Mouse (Mus musculus) thymus, adult 18-20 months (tissue): Measurements from ENCODE around the gene Prox1.

ENCODE experiments used
- DNase-seq, 2 experiments: peaks; one replicate each; pipeline ENCODE4 v3.0.0; 2022; ENCODE audit warnings: mixed read lengths in 2 of 2

The Prox1 gene

GRCm38 (mm10) chr1:190172979-190173461 lies 2.5 kb upstream of the Prox1 start:
- no peak for DNase-seq

DNA sequence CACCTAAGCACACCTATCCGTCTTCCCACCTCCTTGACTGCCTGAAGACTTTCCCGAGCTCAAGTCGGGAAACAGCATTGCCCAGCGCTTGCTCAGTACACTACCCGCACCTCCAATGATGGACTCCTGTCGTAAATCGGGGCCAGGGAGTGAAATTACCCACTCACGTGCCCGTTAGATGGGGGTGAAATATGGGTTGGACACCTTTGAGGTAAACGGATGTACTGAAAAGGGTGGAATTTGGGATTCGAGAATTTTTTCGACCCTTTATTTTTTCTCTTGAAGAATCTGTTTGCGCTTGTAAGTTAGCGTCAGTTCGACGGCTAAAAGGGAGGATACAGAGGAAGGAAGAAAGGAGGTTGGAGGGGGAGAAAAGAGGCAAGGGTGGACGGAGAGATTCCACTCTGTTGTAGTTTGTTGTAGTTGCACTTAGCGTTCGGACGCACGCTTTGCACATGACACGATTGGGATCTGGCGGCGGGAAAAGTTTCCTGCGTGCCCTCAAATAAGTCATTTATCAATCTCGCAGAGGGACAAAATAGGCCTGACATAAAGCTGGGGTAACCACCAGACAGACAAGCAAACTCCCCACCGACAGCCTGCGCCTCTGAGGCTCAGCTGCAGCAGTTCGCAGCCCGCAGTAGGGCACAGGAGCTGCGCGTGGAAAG lies 1.9 kb upstream of the Prox1 start:
- no peak for DNase-seq

DNA sequence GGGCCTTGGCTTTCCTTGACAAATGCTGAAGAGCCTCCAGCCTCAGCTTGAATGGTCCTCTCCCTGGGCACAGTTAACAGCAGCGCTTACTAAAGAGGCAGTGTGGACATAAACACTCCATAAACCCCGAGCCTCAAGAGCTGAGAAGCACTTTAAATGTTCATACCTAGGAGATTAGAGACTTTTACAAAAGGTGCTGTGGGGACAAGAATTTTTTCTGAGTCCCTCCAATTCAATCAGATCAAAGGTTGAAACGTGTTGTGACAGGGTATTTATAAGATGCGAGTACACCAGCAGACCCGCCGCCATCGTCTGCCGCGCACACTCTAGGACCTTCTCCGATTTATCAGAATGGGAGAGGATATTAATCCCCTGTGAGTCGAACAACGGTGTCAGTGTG lies 1.2 kb upstream of the Prox1 start:
- DNase-seq: no peak

DNA sequence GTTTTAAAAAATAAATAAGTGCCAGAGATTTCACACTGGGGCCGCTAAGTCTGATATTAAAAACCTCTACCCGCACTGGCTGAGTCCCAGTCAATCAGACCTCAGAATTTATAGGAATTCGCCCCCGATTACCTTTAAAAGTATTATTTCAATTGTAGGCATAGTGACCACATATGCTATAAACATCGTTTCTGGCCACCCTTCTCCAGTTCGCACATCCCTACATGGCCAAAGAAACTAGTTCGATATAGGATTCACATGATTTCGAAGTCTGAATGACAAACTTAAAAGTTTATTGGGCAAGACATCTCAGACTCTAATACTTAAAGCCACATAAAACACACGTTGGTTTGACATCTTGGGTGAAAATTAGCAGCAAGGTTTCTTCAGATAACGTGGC lies 827 bp upstream of the Prox1 start:
- no peak for DNase-seq

GRCm38 (mm10) chr1:190170819-190171216 lies 304 bp upstream of the Prox1 start:
- DNase-seq: no peak

DNA sequence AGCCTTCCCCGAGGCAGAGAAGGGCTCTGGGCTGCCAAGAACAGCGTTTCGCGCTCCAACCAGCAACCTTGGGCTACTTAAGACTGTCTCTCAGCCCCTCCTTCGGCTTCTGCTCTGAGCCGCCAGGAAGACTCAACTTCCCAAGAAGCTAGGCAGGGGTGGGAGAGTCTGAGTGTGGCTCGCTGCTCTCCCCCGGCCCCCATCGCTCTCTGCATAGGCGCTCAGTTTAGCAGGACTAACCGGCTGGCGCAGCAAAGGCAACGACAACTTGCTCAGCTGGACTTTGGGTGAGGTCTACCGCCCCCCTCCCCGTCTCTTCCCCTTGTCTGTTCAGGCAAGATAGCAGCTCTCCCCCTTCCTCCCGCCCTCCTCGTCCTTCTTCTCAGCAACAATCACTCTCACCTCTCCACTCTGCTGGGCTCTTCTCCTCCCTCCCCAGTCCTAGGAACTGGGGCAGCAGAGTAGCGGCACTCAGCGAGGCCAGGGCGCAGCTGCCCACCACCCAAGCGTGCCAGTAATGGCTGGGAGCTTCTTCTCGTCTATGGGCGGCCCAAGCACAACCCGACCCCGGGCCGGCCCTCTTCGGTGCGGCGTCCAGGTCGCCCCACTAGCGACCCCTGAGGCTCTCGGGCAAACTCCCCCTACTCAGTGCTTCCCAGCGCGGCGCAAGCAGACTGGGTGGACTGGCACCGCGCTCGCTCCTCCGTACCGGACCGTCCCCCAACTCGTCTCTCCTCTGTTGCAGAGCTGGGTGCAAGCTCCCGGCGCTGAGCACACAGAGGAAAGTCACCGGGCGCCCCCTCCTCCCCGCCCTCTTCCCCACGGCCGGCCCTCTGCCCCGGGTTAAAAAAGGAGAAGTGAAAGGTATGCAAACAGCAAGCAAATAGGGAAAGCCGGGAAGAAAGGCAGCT lies 1.5 kb downstream of the Prox1 start:
- no peak for DNase-seq

DNA sequence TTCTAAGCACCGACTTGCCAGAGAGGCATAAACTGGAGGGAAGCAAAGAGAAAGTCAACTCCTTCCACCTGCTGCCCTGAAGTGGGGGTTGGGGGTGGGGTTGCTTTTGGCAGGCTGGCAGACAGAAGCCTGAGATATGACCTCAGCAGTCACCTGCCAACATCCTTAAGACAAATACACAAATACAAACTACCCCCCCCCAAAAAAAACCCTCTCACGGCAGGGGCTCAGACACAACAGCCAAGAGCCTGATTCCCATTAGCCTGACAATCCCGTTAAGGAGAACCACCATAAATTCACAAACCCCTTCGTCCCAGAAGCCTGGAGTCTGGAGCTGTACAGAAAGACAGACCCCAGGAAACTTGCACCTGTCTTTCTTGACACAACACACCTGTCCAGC lies 2.4 kb downstream of the Prox1 start:
- no peak for DNase-seq

DNA sequence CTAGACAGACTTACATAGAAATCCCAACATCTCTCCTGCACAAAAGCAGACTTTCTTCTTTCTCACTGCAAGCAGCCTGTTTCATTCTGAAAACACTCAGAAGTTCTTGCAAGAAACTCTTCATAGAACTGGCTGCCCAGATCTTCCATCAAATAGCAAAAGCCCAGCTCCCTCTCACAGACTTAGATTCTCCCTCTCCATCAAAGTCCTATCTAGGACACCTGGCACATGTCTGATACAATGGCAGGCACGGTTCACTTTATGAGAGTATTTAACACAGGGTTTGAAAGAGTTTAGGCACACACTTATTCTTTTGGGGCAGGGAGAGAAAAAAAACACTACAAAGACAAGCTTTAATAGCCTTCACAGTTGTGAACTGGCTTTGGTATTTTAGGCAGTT lies 2.9 kb downstream of the Prox1 start:
- no peak for DNase-seq

GRCm38 (mm10) chr1:190165511-190165910 lies 5.0 kb downstream of the Prox1 start:
- DNase-seq: no peak

DNA sequence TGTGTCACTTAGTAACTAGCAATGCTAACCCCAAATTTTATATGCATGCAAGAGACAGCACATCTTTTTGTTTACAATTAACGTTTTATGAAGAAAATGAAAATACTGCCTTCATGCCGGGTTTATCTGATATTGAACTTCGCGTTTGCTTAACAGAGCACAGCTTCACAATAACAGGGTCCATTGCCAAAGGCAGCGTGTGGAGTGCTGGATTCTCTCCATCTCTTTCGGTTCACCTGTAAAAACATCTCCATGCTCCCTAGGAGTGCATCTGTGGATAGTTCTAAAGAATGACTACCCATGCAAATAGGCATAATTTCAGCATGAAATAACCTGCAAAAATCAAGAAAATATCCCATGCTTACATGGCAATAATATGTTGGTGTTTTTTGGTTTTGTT lies 7.0 kb downstream of the Prox1 start:
- DNase-seq: no peak

DNA sequence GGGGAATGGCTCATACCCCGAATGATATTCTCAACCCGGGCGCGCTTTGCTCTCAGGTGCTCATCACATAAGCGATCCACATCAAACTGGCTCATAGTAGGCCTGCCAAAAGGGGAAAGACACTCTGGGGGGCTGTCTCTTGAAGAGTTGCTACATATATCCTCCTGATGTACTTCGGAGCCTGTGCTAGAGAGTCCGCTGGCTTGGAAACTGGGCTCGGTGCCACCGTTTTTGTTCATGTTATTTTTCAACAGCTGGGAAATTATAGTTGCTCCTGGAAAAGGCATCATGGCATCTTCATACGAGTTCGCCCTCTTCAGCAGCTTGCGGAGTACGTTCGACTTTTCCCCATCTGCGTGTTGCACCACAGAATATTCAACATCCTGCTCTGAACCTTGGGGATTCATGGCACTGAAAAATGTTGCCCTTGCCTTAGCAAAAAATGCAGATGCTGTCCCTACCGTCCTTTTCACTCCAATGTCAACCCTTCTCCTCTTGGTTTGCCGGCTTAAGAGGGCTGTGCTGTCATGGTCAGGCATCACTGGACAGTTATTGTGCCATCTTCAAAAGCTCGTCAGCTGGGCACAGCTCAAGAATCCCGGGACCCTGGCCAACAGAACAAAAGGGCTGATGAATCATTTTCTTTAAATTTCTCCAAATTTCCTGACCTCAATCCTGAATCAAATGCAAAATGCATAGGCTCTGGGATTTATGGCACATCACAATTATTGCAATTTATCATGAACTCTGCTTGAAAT lies 8.6 kb downstream of the Prox1 start:
- DNase-seq: no peak

DNA sequence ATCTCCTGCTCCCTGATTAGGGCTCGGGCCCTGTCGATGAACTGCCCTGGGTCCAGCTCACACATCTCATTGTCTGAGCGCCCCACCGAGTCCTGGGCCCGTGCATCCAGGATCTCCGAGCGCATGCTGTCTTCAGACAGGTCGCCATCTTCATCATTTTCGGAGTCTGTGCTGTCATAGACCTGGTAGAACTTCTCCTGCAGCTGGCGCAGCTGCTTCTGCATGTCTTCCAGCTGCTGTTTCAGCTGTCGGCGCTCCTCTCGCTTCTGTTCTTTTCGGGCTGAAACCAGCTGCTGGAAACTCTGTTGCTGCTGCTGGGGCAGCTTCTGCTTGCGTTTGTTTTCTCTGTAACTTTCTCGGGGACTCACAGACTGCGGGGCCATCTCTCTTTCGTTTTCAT lies 9.2 kb downstream of the Prox1 start:
- no peak for DNase-seq

- no peak for DNase-seq
These were observed 11.1 kb downstream of the Prox1 start for GRCm38 (mm10) chr1:190159457-190159856.

DNA sequence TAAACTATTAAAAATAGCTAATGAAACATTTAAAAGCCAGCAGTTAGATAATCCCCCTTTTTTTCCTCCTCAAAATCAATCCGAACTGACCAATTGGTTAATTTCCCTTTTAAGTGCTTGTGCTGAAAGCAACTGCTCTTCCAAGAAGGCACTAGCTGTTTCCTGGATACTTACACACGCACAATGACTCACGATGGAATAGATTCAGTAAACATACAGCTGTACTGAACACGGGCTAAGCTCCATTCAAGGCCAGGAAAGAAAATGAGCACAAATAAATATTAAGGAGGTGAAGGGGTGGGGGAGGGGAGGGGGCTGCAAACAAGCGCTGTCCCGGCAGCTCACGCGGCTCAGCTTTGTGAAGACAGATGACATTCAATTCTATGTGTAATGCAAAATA lies 14.8 kb downstream of the Prox1 start:
- no peak for DNase-seq

DNA sequence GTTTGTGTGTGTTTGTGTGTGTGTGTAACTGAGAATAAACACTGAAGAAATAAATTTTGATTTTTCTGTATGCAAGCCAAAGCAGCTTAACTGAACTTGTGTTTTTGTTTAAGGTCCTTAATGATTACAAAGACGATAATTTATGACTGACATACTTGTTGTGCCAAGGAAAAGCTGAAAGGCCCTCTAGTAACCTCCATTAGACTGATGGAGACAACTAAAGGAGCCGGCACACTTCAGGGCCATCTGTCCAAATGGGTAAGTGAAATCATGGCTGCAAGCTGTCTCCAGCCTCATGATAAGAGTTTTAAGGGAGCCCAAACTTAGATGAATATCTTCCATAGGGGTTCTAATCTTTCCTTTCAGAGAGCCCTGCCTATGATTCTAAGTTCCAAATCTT lies 15.5 kb downstream of the Prox1 start:
- no peak for DNase-seq

GRCm38 (mm10) chr1:190154292-190154691 lies 16.2 kb downstream of the Prox1 start:
- no peak for DNase-seq

GRCm38 (mm10) chr1:190152603-190153002 lies 17.9 kb downstream of the Prox1 start:
- no peak for DNase-seq

GRCm38 (mm10) chr1:190149233-190149741 lies 21.2 kb downstream of the Prox1 start:
- no peak for DNase-seq

DNA sequence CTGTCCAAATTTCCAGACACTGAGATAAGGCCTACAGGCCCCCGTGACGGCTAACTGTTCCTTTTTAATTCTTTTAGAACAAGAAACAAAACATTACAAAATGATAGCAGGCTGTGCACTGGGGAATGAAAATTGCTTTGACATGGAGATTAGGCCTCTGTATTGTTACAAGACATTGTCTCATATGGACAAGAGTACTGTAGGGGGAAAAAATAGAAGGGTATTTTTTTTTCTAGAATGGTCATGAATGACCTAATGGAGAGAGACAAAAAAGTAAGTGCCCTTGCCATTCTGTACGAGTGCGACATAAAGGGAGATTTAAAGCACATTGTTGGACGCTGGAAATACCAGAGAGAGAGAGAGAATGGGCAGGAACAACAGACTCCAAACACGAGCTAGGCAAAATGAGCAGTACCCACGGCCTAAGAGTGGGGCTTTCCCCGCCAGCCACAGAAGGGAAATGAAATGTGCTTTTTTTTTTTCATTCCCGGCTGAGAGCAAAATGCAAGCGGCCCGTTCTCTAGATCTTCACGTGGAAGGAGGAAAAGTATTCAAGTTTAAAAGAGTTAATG lies 21.8 kb downstream of the Prox1 start:
- no peak for DNase-seq

DNA sequence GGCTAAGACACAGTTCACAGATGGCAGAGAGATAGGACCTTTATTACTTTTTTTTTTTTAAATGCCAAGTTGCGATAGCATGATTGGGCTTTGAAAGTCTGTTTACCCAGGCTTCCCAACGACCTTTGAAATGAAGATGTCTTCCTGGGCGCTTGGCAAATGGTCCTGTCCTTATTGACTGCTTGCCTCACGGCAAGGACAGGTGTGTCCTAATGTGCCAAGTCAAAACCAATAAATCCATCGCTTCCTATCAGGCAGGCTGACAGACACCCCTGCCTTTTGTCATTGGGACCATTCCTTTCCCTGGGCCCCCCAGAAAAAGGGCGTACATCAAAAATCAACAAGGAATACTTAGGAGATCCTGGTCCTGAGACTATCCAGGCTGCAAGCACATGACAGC lies 22.7 kb downstream of the Prox1 start:
- DNase-seq: no peak

DNA sequence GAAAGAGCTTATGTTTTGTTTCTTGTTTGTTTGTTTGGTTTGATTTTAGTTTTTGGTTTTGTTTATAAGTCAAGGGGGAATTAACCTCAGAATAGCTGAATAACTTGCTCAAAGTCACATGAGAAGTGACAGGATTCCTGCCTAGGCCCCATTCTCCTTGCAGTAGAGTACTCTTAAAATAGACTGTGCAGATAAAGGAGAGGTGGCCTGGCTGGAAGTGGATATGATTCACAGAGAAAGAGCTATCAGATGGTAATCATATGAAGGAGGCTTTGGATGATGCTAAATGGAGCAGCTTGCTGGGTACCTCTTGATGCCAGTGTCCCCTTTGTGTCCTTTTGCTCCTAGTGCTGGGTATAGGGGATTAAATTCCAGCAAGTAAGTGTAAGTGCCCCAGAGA lies 26.1 kb downstream of the Prox1 start:
- no peak for DNase-seq

GRCm38 (mm10) chr1:190143593-190143992 lies 26.9 kb downstream of the Prox1 start:
- DNase-seq: no peak

DNA sequence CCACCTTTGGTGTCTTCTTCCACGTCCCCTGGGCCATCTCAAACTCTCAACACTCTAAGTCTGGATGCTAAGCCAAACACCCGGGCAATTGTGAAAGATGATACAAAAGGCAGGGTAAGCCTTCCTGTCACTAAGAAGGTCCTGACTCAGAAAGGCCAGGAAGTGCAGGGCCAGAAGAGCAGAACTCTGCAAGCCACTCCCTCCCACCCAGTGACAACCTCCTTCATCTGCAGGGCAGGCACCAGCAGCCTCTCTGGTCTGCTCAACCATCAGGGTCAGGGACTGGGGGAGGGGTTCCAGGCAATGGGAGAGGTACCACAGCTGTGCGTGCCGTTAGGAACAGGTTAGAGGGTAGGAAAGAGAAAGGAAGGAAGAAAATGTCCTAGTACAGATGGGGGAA lies 27.9 kb downstream of the Prox1 start:
- no peak for DNase-seq
